Mouse (Mus musculus) C2C12 (cell line): Measurements from ENCODE around the gene Bst2. TPM values are rescaled to one million over a fixed set of nuclear protein-coding genes. Genes with fewer than 3 reads are reported as not detected.

ENCODE experiments used
- H3K27me3 ChIP-seq: one replicate; pipeline ENCODE4 v1.6.1; 2011; ENCODE audit not compliant: control insufficient read depth, insufficient read depth, insufficient read length
- H3K36me3 ChIP-seq: one replicate; pipeline ENCODE4 v1.6.1; 2011; ENCODE audit not compliant: control insufficient read depth, insufficient read depth
- H3K4me3 ChIP-seq: one replicate; pipeline ENCODE4 v1.5.1; 2011; ENCODE audit warnings: mild to moderate bottlenecking, control low read depth; ENCODE audit not compliant: poor library complexity, insufficient read depth, severe bottlenecking
- H3K79me2 ChIP-seq: one replicate; pipeline ENCODE4 v1.6.1; 2011; ENCODE audit not compliant: control insufficient read depth, insufficient read depth
- H3K79me3 ChIP-seq: one replicate; pipeline ENCODE4 v1.6.1; 2011; ENCODE audit warnings: low read depth, control low read depth
- H3ac ChIP-seq: one replicate; pipeline ENCODE3; 2011; ENCODE audit warnings: low read depth; ENCODE audit not compliant: control insufficient read depth, insufficient read length
- CEBPB ChIP-seq: IDR thresholded peaks from one replicate; pipeline ENCODE4 v1.6.1; 2011; ENCODE audit warnings: low read depth, mild to moderate bottlenecking, control low read depth, moderate library complexity
- CTCF ChIP-seq: IDR thresholded peaks from one replicate; pipeline ENCODE4 v1.5.1; 2011; ENCODE audit not compliant: control insufficient read depth, insufficient read depth, insufficient read length
- FOSL1 ChIP-seq: IDR thresholded peaks from one replicate; pipeline ENCODE4 v1.8.0; 2011; ENCODE audit warnings: mild to moderate bottlenecking, low read length; ENCODE audit not compliant: poor library complexity, insufficient read depth, severe bottlenecking
- MAX ChIP-seq: IDR thresholded peaks from one replicate; pipeline ENCODE4 v1.6.1; 2011; ENCODE audit warnings: mild to moderate bottlenecking, control low read depth
- MYOD1 ChIP-seq: IDR thresholded peaks from one replicate; pipeline ENCODE4 v1.6.1; 2011; ENCODE audit warnings: low read depth; ENCODE audit not compliant: control insufficient read depth, insufficient read length
- MYOG ChIP-seq: IDR thresholded peaks from one replicate; pipeline ENCODE4 v1.6.1; 2011; ENCODE audit not compliant: control insufficient read depth, insufficient read length; ENCODE audit errors: extremely low read depth
- USF1 ChIP-seq: IDR thresholded peaks from one replicate; pipeline ENCODE4 v1.6.1; 2011; ENCODE audit warnings: low read depth, mild to moderate bottlenecking, control low read depth, moderate library complexity
- polyA plus RNA-seq: library from polyadenylated mRNA; unstranded; fragments of >200 nt; fragmentation: generic; extraction: Trizol; gene quantifications from one replicate; pipeline ENCODE4 v1.2.1, GENCODE M21; 2012; ENCODE audit warnings: missing spikeins

Gene Bst2
- polyA plus RNA-seq, 1 experiment: 12.1 TPM

DNA sequence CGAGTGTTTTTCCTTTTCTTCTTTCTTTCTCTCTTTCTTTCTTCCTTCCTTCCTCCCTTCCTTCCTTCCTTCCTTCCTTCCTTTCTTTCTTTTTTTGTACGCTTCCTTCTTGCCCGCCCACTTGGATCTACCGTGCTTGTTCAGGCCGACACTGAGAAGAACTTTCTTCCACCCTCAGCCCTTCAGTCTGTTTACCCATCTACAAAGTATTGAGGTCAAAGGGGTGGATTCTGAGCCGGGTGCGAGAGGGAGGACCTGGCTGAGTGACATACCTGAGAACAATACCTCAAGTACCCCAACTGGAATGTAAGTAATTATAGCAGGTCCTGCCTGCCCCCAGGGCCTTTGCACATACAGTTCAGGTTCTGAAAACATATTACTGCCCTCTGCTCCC lies 51.1 kb downstream of the Bst2 start:
- Histone ChIP-seq H3ac (no peak overlapping the region), H3K79me2 (peaks cover 50% of the 10 kb centered on the region), H3K27me3 (no peaks in the 10 kb centered on the region), H3K79me3 (peaks cover 15% of the 10 kb centered on the region), H3K36me3 (peaks cover 23% of the 10 kb centered on the region), H3K4me3 (peak overlapping the region; percentile 59)
- TF ChIP-seq CTCF: no peak
- no peak for TF ChIP-seq FOSL1

- H3K79me2 ChIP-seq: peaks cover 46% of the 10 kb centered on the region
- peak within 1 kb of the TSS; percentile 59 for H3K4me3 ChIP-seq
- peaks cover 15% of the 10 kb centered on the region for H3K79me3 ChIP-seq
- peak within 1 kb of the TSS; percentile 90 for H3ac ChIP-seq
- TF ChIP-seq CTCF (no peak), FOSL1 (no peak), MAX (no peak), MYOD1 (no peak), CEBPB (no peak), USF1 (no peak), MYOG (no peak)
- H3K36me3 ChIP-seq: peaks cover 19% of the 10 kb centered on the region
- no peaks in the 10 kb centered on the region for H3K27me3 ChIP-seq
These were observed 51.8 kb downstream of the Bst2 start, which contains the start of gene Ano8 for GRCm38 (mm10) chr8:71485142-71486135. Gene Ano8 (minus strand): TSS chr8:71485963.

GRCm38 (mm10) chr8:71484736-71485135 lies 52.5 kb downstream of the Bst2 start:
- Histone ChIP-seq H3K27me3 (no peaks in the 10 kb centered on the region), H3ac (peak overlapping the region; percentile 21), H3K4me3 (peak overlapping the region; percentile 59), H3K79me3 (peaks cover 11% of the 10 kb centered on the region), H3K36me3 (peaks cover 16% of the 10 kb centered on the region), H3K79me2 (peaks cover 39% of the 10 kb centered on the region)
- TF ChIP-seq CEBPB (no peak), MYOG (no peak), MYOD1 (no peak), CTCF (no peak), FOSL1 (no peak), MAX (no peak), USF1 (no peak)

Other genes starting within 250 kb of the Bst2 start
- 105 TPM for gene Use1, start 170.6 kb downstream of the Bst2 start, polyA plus RNA-seq
- gene Ocel1, start 166.2 kb downstream of the Bst2 start, polyA plus RNA-seq: 11.2 TPM
- 73.0 TPM for gene Nr2f6, start 155.5 kb downstream of the Bst2 start, polyA plus RNA-seq
- gene Ushbp1, start 141.7 kb downstream of the Bst2 start, polyA plus RNA-seq: 0.04 TPM
- gene Babam1, start 140.6 kb downstream of the Bst2 start, polyA plus RNA-seq: 118 TPM
- gene Ankle1, start 131.4 kb downstream of the Bst2 start, polyA plus RNA-seq: 6.3 TPM
- 73.6 TPM for gene Abhd8, start 73.8 kb downstream of the Bst2 start, polyA plus RNA-seq
- gene Mrpl34, start 72.5 kb downstream of the Bst2 start, polyA plus RNA-seq: 121 TPM
- 104 TPM for gene Dda1, start 68.3 kb downstream of the Bst2 start, polyA plus RNA-seq
- gene Ano8, start 51.5 kb downstream of the Bst2 start, polyA plus RNA-seq: 22.1 TPM
- 21.4 TPM for gene Gtpbp3, start 49.4 kb downstream of the Bst2 start, polyA plus RNA-seq
- gene Plvap, start 25.7 kb downstream of the Bst2 start, polyA plus RNA-seq: 0.07 TPM
- 0.01 TPM for gene Ccdc194, start 11.7 kb downstream of the Bst2 start, polyA plus RNA-seq
- gene Mvb12a, start 5.5 kb upstream of the Bst2 start, polyA plus RNA-seq: 70.7 TPM
- 0.18 TPM for gene Tmem221, start 21.4 kb upstream of the Bst2 start, polyA plus RNA-seq
- gene Nxnl1, start 29.1 kb upstream of the Bst2 start, polyA plus RNA-seq: 0.02 TPM
- 57.5 TPM for gene Slc27a1, start 31.4 kb upstream of the Bst2 start, polyA plus RNA-seq
- gene Pgls, start 54.7 kb upstream of the Bst2 start, polyA plus RNA-seq: 231 TPM
- gene Fam129c, start 60.2 kb upstream of the Bst2 start, polyA plus RNA-seq: 2.4 TPM
- gene Colgalt1, start 73.5 kb upstream of the Bst2 start, polyA plus RNA-seq: 72.3 TPM
- 1.5 TPM for gene Unc13a, start 134.3 kb upstream of the Bst2 start, polyA plus RNA-seq
- 1.2 TPM for gene Jak3, start 138.8 kb upstream of the Bst2 start, polyA plus RNA-seq
- gene Insl3, start 151.8 kb upstream of the Bst2 start, polyA plus RNA-seq: 0.14 TPM
- gene B3gnt3, start 164.3 kb upstream of the Bst2 start, polyA plus RNA-seq: 0.02 TPM
- not detected for gene Fcho1, start 188.3 kb upstream of the Bst2 start, polyA plus RNA-seq